Mouse (Mus musculus) stomach, postnatal 0 days (tissue): ENCODE measurements around the gene Vmn1r7. TPM values are rescaled to one million over a fixed set of nuclear protein-coding genes. Genes with fewer than 3 reads are reported as not detected.
"Not testable (repeated sequence)": the region's sequence is repeated elsewhere in the genome, so short reads cannot be mapped to it uniquely, and the experiment has no call there.

Experiments
- ATAC-seq: fragments of 200-750 bp; cut with Nextera tagmentation; 2 replicates; pipeline ENCODE4 v1.8.0; 2017; ENCODE audit not compliant: low FRiP score, low TSS enrichment
- DNase-seq: peaks from one replicate; pipeline ENCODE4 v3.0.0-alpha.2; 2016; ENCODE audit warnings: low spot score
- H3K27ac ChIP-seq: fragments of 300-500 bp; sonication (generic); replicated peaks from 2 replicates; pipeline ENCODE4 v1.5.1; 2014; ENCODE audit warnings: mild to moderate bottlenecking, control low read depth
- H3K27me3 ChIP-seq: fragments of 300-500 bp; sonication (generic); 2 replicates; pipeline ENCODE4 v1.6.1; 2014; ENCODE audit warnings: low read length; ENCODE audit not compliant: control insufficient read depth, insufficient read depth
- H3K36me3 ChIP-seq: fragments of 300-500 bp; sonication (generic); 2 replicates; pipeline ENCODE4 v1.6.1; 2014; ENCODE audit warnings: low read length, mixed read lengths; ENCODE audit not compliant: control insufficient read depth, insufficient read depth
- H3K4me1 ChIP-seq: fragments of 300-500 bp; sonication (generic); replicated peaks from 2 replicates; pipeline ENCODE4 v1.6.1; 2014; ENCODE audit warnings: antibody characterized with exemption; ENCODE audit not compliant: control insufficient read depth, insufficient read depth
- H3K4me2 ChIP-seq: fragments of 300-500 bp; sonication (generic); replicated peaks from 2 replicates; pipeline ENCODE4 v1.6.1; 2014; ENCODE audit warnings: low read depth, mild to moderate bottlenecking, control low read depth, moderate library complexity
- H3K4me3 ChIP-seq: fragments of 300-500 bp; sonication (generic); 2 replicates; pipeline ENCODE4 v1.5.1; 2014; ENCODE audit warnings: low read depth, low read length, control low read depth
- H3K9ac ChIP-seq: fragments of 300-500 bp; sonication (generic); 2 replicates; pipeline ENCODE4 v1.6.1; 2014; ENCODE audit warnings: mild to moderate bottlenecking, low read length, control low read depth, mixed read lengths
- H3K9me3 ChIP-seq: fragments of 300-500 bp; sonication (generic); 2 replicates; pipeline ENCODE4 v1.6.1; 2016; ENCODE audit warnings: low read length; ENCODE audit not compliant: control insufficient read depth
- CTCF ChIP-seq: IDR thresholded peaks from 2 replicates; pipeline ENCODE4 v1.5.1; 2016; ENCODE audit warnings: antibody characterized with exemption, low read depth, mild to moderate bottlenecking, moderate library complexity
- EP300 ChIP-seq: optimal IDR thresholded peaks from 2 replicates; pipeline ENCODE3; 2016; ENCODE audit warnings: antibody characterized with exemption
- WGBS: fragments of 180-500 bp; shearing (Covaris S2); extraction: QIAGEN DNeasy Blood & Tissue Kit; methylation state at CpG from one replicate; pipeline ENCODE4 v1.1.7; 2014; 5-methylcytosine and 5-hydroxymethylcytosine counted together
- polyA plus RNA-seq: library from polyadenylated mRNA; unstranded; fragments of >200 nt; fragmentation: Nextera tagmentation; extraction: Ambion mirVana; gene quantifications from 2 replicates; pipeline ENCODE4 v1.2.1, GENCODE M21; 2015

Vmn1r7 gene
- polyA plus RNA-seq = not detected in 2 replicates

- not testable (repeated sequence) for H3K9ac ChIP-seq, H3K36me3 ChIP-seq, ATAC-seq, H3K4me2 ChIP-seq, H3K4me1 ChIP-seq, H3K27ac ChIP-seq, H3K4me3 ChIP-seq, DNase-seq, H3K27me3 ChIP-seq, H3K9me3 ChIP-seq
- WGBS = 81% methylated on average over 2 of the region's 2 CpGs
Observed at GRCm38 (mm10) chr6:57025224-57025623, at the start of gene Vmn1r7. TSS of gene Vmn1r7 (minus strand) at chr6:57025324.

- H3K4me3 ChIP-seq = no peak within 1 kb of the TSS
- DNase-seq = no peak
- H3K9me3 ChIP-seq = no peaks in the 10 kb centered on the region
- WGBS = 83% methylated on average over 2 of the region's 2 CpGs
- H3K27ac ChIP-seq = no peak within 1 kb of the TSS
- ATAC-seq = no peak
- TF ChIP-seq CTCF (no peak), EP300 (no peak)
- H3K36me3 ChIP-seq = no peaks in the 10 kb centered on the region
- H3K27me3 ChIP-seq = no peaks in the 10 kb centered on the region
- H3K4me1 ChIP-seq = no peaks in the 10 kb centered on the region
- H3K4me2 ChIP-seq = no peak within 1 kb of the TSS
- no peak within 1 kb of the TSS for H3K9ac ChIP-seq
Observed at GRCm38 (mm10) chr6:57066487-57066886, 41.4 kb upstream of the Vmn1r7 start, which contains the start of gene Vmn1r9. TSS of gene Vmn1r9 (plus strand) at chr6:57066787.

GRCm38 (mm10) chr6:57063730-57064129 is 38.6 kb upstream of the Vmn1r7 start:
- no peaks in the 10 kb centered on the region for H3K9me3 ChIP-seq
- TF ChIP-seq EP300 (no peak), CTCF (peak; percentile 52)
- H3K9ac ChIP-seq = no peak overlapping the region
- no peaks in the 10 kb centered on the region for H3K4me1 ChIP-seq
- no peak for ATAC-seq
- H3K27me3 ChIP-seq = no peaks in the 10 kb centered on the region
- no peak overlapping the region for H3K4me3 ChIP-seq
- H3K36me3 ChIP-seq = no peaks in the 10 kb centered on the region
- DNase-seq = peak; percentile 15
- no peak overlapping the region for H3K4me2 ChIP-seq
- H3K27ac ChIP-seq = no peak overlapping the region

- Histone ChIP-seq H3K27ac (no peak overlapping the region), H3K9me3 (no peaks in the 10 kb centered on the region), H3K9ac (no peak overlapping the region), H3K27me3 (no peaks in the 10 kb centered on the region), H3K4me1 (no peaks in the 10 kb centered on the region), H3K4me3 (no peak overlapping the region), H3K4me2 (no peak overlapping the region), H3K36me3 (no peaks in the 10 kb centered on the region)
- no peak for DNase-seq
- 81% methylated on average over 2 of the region's 2 CpGs for WGBS
- ATAC-seq = no peak
- TF ChIP-seq EP300 (no peak), CTCF (no peak)
Observed at GRCm38 (mm10) chr6:57034674-57035073, 9.6 kb upstream of the Vmn1r7 start.

GRCm38 (mm10) chr6:57031984-57032383 is 6.9 kb upstream of the Vmn1r7 start, which contains the start of gene Vmn1r8:
TSS of gene Vmn1r8 (plus strand) at chr6:57032284.
- H3K36me3 ChIP-seq = no peaks in the 10 kb centered on the region
- H3K9me3 ChIP-seq = no peaks in the 10 kb centered on the region
- H3K4me3 ChIP-seq = no peak within 1 kb of the TSS
- H3K4me1 ChIP-seq = no peaks in the 10 kb centered on the region
- no peak for TF ChIP-seq CTCF
- TF ChIP-seq EP300 = no peak
- no peak within 1 kb of the TSS for H3K9ac ChIP-seq
- H3K27ac ChIP-seq = no peak within 1 kb of the TSS
- DNase-seq (no peak), ATAC-seq (no peak)
- no peak within 1 kb of the TSS for H3K4me2 ChIP-seq
- no peaks in the 10 kb centered on the region for H3K27me3 ChIP-seq

GRCm38 (mm10) chr6:56996943-56997342 is 28.2 kb downstream of the Vmn1r7 start, which contains the start of gene Vmn1r6:
TSS of gene Vmn1r6 (plus strand) at chr6:56997243.
- DNase-seq = no peak
- no peak within 1 kb of the TSS for H3K27ac ChIP-seq
- H3K4me3 ChIP-seq = no peak within 1 kb of the TSS
- H3K9me3 ChIP-seq = no peaks in the 10 kb centered on the region
- no peaks in the 10 kb centered on the region for H3K36me3 ChIP-seq
- no peak within 1 kb of the TSS for H3K9ac ChIP-seq
- H3K27me3 ChIP-seq = no peaks in the 10 kb centered on the region
- no peak for ATAC-seq
- H3K4me2 ChIP-seq = no peak within 1 kb of the TSS
- no peaks in the 10 kb centered on the region for H3K4me1 ChIP-seq
- 77% methylated on average over 2 of the region's 2 CpGs for WGBS
- no peak for TF ChIP-seq EP300

Other genes with a start within 250 kb of the Vmn1r7 start
- 9.3 and 10.8 TPM in 2 replicates for gene Kbtbd2, start 227.5 kb downstream of the Vmn1r7 start, polyA plus RNA-seq
- 80.5 and 85.8 TPM in 2 replicates for gene Fkbp9, start 193.3 kb downstream of the Vmn1r7 start, polyA plus RNA-seq
- 123 and 124 TPM in 2 replicates for gene Nt5c3, start 101.4 kb downstream of the Vmn1r7 start, polyA plus RNA-seq
- gene Vmn1r4, start 101.3 kb downstream of the Vmn1r7 start, polyA plus RNA-seq = 0.12 and 0.29 TPM in 2 replicates
- not detected in 2 replicates for gene Vmn1r5, start 55.1 kb downstream of the Vmn1r7 start, polyA plus RNA-seq
- not detected in 2 replicates for gene Vmn1r6, start 28.1 kb downstream of the Vmn1r7 start, polyA plus RNA-seq
- gene Vmn1r8, start 7.0 kb upstream of the Vmn1r7 start, polyA plus RNA-seq = not detected in 2 replicates
- not detected in 2 replicates for gene Vmn1r9, start 41.5 kb upstream of the Vmn1r7 start, polyA plus RNA-seq
- gene Vmn1r10, start 84.1 kb upstream of the Vmn1r7 start, polyA plus RNA-seq = not detected in 2 replicates
- not detected in 2 replicates for gene Vmn1r11, start 108.1 kb upstream of the Vmn1r7 start, polyA plus RNA-seq
- not detected in 2 replicates for gene Vmn1r12, start 131.6 kb upstream of the Vmn1r7 start, polyA plus RNA-seq
- 0.04 TPM in 1 of 2 replicates, not detected in the other for gene Vmn1r13, start 178.0 kb upstream of the Vmn1r7 start, polyA plus RNA-seq
- not detected in 2 replicates for gene Vmn1r14, start 206.4 kb upstream of the Vmn1r7 start, polyA plus RNA-seq
- not detected in 2 replicates for gene Vmn1r15, start 232.6 kb upstream of the Vmn1r7 start, polyA plus RNA-seq